Mouse (Mus musculus) layer of hippocampus, adult 8-10 months (tissue): Measurements from ENCODE around the gene Notch3. TPM values are rescaled to one million over a fixed set of nuclear protein-coding genes. Genes with fewer than 3 reads are reported as not detected.
"Not testable (repeated sequence)": the region's sequence is repeated elsewhere in the genome, so short reads cannot be mapped to it uniquely, and the experiment has no call there.

Source experiments
- DNase-seq, 2 experiments: peaks; one replicate each; pipeline ENCODE4 v3.0.0; 2022; ENCODE audit warnings: low spot score in 2 of 2
- total RNA-seq, 4 experiments: library from RNA; stranded (reverse); gene quantifications; 2 replicates each; pipeline ENCODE4 v1.2.4; 2022

The Notch3 gene
- total RNA-seq = 10 to 100 TPM in 2 of 4 experiments, 1 to 10 TPM in 2; 7.0 to 13.4 (median 9.5) TPM

DNA sequence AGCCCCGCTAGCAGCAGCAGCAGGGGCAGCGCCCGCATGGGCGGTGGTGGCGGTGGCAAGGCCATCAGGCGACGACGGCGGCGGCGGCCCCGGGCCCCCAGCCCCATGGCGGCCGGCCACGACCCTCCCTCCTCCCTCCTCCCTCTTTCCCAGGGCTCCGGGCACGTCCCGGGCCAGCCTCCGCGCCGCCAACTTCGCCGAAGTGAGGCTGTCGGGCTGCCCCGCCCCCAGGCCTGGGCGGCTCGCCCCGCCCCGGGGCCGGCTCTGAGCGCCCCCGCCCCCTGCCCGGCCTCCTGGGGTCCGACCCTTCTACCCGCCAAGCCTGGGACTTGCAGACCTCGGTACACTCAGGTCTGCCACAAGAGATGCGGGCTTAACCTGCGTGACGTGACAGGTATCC is at the start of gene Notch3:
TSS of gene Notch3 (minus strand) at position 166 of the 400 bp plus-strand sequence.
- no peak for DNase-seq

DNA sequence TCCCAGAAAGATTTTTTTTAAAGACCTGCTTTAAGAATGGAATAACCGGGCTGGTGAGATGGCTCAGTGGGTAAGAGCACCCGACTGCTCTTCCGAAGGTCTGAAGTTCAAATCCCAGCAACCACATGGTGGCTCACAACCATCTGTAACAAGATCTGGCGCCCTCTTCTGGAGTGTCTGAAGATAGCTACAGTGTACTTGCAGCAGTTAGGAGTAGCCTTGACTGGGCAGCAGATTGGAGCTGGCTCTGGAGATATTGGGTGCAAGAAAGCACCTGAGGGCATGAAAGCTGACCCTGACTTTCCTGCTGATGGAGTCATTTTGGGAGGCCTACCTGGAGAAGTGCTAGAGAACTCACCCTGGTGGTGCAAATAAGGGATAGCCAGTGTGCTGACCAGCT is 48.9 kb upstream of the Notch3 start:
- not testable (repeated sequence) for DNase-seq

- DNase-seq = not testable (repeated sequence)
Measured at GRCm38 (mm10) chr17:32211554-32211953, 44.9 kb upstream of the Notch3 start.

DNA sequence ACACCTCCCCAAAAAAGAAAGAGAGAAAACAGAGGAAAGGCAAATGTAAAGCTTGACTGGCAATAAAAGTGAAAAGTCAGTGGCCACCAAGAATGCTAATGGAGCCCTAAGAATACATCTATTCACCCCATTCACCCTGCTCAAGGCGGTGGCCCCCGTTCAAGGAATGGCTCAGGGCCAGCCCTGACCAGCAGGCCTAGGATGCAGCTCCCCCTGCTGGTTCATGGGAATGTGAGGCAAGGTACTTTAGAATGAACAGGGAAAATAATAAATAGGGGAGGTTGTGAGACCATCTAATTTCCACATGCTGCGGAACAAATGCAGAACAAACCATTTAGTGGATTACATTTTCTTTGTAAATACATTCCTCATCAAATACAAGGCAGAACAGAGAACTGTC is 43.1 kb upstream of the Notch3 start:
- peak; percentile 48 to 60 for DNase-seq

DNA sequence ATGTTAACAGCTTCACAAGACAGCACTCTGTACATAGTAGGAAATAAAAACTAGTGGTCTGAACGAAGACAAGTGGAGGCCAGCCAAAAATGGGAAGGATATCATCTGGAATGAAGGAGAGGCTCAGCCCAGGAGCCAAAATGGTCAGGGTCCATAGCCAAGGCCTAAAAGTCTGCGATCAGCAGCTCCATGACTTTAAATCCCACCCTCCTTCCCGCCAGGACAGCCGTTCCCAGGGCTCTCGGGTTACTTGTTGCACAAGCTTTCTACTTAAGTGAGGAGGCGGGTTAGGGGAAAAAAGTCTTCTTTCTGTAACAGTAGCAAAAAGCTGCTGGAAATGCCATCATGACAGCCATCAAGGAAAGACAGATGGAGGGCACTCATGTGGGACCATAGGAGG is 42.5 kb upstream of the Notch3 start:
- no peak for DNase-seq

GRCm38 (mm10) chr17:32207586-32208245 is 41.1 kb upstream of the Notch3 start:
- no peak for DNase-seq

GRCm38 (mm10) chr17:32205345-32205744 is 38.7 kb upstream of the Notch3 start:
- DNase-seq = no peak

- no peak for DNase-seq
Measured at GRCm38 (mm10) chr17:32202972-32203371, 36.3 kb upstream of the Notch3 start.

GRCm38 (mm10) chr17:32201086-32201485 is 34.4 kb upstream of the Notch3 start:
- no peak for DNase-seq

DNA sequence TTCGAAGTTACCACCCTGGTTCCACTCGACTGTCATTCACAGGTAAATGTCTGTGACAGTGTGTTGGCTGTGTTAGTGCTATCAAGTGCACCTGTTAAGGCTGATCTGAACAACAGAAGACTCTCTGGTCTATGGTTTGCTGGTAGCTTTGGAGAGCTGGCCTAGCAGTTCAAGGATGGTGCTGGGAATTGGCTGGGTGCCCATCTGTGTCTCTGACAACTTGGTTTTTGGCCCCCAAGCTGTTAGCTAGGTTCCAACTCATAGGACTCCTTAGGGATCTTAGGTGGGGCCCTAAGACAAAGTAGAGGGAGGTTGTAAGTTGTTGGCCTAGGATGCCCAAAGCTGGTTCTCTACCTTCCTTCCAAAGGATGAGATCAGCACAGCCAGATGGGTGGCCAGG is 33.1 kb upstream of the Notch3 start:
- no peak for DNase-seq

DNA sequence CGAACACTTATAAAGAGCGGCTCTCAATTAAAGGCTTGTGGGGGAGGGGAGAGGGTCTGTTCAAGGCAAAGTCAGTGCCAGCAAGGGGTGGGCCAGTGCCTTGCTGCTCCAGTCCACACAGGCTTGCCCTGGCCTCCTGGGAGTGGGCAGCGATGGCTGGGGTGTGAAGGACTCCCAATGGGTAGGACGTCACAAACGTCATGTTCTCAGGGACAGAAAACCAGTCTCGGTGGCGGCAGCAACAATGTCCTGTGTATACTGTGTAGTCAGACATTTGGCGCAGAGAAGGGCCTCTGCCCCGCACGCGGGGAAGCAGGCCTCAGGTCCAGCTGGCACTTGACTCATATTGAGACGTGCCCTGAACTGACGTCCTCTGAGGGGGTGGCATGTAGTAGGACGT is 30.5 kb upstream of the Notch3 start:
- DNase-seq = no peak

- DNase-seq = no peak
Measured at GRCm38 (mm10) chr17:32195725-32196124, 29.1 kb upstream of the Notch3 start.

DNA sequence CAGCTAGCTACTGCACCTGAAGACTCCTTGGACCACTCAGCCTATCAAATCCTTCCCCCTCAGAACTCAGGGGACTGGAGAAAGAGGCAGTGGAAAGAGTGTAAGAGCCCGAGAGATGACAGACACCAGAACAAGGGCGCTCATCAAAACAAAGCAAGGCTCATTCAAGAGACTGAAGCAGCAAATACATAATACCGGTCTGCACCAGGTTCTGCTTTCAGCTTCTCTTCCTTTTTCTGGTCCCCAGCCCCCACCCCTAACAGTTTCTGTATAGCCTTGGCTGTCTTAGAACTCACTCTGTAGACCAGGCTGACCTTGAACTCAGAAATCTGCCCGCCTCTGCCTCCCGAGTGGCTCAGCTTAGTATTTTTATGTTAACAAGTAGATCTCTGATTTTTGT is 26.4 kb upstream of the Notch3 start:
- DNase-seq = no peak

- no peak for DNase-seq
Measured at GRCm38 (mm10) chr17:32189850-32190249, 23.2 kb upstream of the Notch3 start.

DNA sequence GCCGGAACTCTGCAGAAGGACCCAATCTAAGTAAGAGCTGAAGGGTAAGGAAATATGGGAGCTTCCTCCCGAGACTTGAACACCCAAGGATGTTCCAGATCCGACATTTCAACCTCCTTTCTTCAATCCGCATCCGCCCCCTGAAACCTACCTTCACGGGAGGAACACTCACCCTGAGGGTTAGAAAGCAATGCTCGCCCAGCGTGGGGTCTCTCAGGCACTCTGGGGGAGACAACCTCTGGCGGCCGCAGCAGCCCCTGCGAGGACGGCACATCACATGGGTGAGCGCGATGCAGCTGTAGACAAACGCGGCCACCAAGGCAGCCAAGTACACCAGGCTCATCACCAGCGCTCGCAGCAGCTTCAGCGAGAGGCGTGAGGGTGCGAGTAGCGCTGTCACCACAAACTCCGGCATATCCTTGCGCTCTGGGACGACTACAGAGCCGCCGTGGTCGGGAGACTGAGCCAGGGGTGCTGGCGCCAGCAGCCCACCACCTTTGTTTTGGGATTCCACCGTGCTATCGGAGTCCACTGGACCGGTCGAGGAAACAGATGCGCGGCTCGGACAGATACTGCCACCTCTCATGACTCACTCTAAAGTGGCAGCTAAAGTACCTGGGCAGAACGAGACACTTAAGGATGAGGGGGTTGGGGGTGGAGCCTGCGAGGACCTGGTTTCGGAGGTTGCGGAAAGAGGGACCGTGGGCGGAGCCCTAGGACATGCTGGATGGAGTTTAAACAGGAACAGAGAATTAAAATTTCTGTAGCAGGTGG is 22.4 kb upstream of the Notch3 start, which contains the start of gene Ephx3:
TSS of gene Ephx3 (minus strand) at position 687 of the 774 bp plus-strand sequence.
- no peak for DNase-seq

GRCm38 (mm10) chr17:32183017-32183416 is 16.4 kb upstream of the Notch3 start:
- DNase-seq = no peak

DNA sequence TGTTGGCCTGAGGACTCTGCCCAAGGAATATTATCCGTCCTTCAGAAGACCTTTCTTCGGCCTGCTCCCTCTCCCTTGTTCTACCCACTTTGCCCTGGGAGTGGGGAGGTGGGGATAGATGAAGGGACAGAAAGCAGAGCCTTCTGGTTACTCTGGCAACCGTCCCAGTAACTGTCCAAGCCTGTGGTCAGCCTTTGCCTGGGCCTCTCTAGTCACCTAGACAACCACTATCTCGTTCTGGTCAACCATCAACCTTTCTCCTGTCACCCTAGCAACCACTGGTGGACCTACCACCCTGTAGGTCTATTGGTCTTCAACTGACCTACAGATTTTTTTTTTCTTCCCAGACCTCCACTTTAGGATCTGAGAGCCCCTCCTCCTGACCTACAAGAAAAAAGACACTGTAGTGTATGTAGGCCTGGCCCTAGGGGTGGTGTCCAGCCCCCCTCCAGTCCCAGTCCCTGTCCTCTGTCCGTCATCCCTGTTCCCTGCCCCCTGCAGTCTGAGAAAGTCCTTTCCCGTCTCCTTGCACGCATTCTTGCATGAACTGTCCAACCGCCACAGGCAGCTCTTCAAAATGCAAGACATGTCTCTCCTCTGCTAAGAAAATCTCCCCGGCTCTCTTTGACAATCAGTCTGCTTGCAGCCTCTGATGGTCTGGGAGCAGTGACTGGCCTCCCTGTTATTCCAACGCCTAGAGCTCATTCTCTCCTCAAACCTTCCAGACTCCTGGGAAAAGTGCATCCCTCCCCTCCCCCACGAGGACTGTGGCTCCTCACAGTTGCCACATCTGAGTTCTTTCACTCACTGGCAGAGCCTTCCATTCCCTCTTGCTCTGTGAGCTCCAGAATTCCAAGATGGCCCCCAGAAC is 13.2 kb upstream of the Notch3 start:
- DNase-seq = no peak

GRCm38 (mm10) chr17:32176919-32177318 is 10.3 kb upstream of the Notch3 start:
- no peak for DNase-seq

GRCm38 (mm10) chr17:32173166-32173565 is 6.5 kb upstream of the Notch3 start:
- no peak for DNase-seq

DNA sequence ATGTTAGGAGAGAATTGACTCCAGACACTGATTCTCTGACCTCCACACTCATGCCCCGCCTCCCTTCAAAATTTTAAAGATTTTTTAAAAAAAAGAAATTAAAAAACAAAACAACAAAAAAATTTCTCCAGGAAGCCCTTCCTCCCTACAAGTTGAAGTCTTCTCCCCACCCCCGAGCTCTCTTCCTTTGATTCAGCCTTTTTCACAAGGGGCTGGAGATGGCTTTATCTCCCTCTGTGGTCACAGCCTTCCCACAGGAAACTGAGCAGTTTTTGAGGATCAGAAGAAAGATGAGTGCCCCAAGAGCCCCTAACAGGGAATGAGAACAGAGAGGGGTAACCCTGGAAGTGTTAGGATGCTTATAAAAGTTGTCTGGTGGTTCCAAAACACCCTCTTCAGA is 5.8 kb upstream of the Notch3 start:
- DNase-seq = no peak

DNA sequence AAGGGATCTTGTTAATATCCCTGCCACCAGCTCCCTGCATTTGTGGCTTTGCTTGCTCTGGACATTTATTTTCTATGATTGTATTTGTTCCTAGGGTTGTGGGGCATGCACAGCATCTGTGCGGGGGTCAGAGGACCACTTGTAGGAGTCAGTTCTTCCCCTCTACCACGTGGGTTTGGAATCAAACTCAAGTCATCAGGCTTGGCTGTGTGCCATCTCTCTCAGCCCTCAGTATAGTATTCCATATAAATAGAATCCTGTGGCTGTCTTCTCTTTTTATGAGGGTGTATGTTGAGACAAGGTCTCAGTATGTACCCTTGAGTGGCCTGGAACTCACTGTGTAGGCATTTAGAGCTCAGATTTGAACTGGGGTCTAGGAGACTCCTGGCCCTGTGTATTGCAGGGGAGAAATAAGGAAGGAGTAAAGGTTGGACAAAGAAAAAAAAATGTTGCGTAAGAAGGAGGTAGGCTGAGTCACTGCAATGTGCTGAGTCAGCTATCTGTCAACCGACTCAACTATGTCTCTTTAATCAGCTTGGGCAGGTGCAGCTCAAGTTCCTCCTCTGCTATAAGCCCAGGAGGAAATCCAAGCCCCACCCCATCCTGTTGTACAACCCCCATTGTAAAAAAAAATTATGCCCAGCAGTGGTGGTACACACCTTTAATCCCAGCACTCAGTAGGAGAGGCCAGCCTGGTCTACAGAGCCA is 3.0 kb upstream of the Notch3 start:
- DNase-seq = no peak
